Mouse (Mus musculus): Measurements from ENCODE around the gene Ablim2.

The Ablim2 gene

DNA sequence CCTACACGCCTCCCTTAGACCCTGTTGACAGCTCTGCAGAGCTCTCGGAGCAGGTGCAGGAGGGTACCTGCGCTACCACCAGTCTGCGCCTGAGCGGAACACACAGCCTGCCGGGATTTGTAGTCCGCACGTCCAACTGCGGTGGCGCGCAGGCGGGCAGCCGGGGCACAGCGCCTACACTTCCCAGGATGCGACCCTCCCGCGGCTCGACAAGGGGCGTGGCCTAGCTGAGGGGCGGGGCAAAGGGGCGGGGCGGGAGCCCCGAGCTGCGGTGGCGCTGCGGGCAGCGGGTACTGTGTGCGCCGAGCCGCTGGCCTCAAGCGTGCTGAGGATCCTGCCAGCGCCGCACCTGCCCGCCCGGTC, at the start of gene Ablim2:
Gene Ablim2 (plus strand): TSS at position 242 of the 363 bp plus-strand sequence.
- DNase-seq (ENCODE audit: low read depth), result peak; percentile 77

DNA sequence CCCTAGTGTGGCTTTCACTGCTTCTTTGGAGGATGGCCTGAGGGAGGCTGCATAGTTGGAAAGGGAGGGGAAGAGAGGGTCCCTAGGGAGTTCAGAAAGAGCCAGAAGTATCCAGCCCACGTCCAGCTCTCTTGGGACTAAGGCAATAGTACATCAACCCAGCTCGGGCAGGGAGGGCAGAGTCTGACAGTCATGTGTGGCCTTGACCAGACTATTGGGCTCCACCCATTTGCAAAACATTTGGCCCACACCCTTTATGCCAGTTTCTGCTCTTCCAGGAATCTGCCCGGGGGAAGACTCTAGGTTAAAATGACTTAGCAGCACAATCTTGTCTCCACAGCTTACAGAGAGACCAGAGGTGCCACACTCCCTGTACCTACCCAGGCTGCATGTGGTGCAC, 47.2 kb upstream of the Ablim2 start:
- no peak for DNase-seq (ENCODE audit: low read depth)

DNA sequence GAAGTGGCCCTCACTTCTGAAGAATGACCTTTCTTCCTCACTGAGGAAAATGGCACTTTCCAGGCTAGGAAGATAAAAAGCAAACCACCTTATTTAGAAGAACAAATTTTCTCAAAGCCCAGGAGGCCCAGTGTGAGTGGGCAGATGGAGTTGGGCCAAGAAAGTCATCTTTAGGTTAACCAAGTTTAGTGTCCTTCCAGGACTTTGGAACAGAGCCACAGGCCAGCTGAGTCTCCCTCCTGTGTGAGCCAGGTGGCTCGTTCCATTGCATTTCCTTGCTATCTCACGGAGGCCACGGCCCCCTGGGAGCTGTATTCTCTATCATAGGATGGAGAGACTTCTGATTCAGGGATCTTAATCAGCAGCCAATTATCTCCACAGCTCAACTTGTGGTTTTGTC, 46.7 kb upstream of the Ablim2 start:
- no peak for DNase-seq (ENCODE audit: low read depth)

- no peak for DNase-seq (ENCODE audit: low read depth)
Observed at GRCm38 (mm10) chr5:35712517-35712916, 45.2 kb upstream of the Ablim2 start.

- DNase-seq (ENCODE audit: low read depth), result peak; percentile 62
Observed at GRCm38 (mm10) chr5:35713649-35714354, 43.9 kb upstream of the Ablim2 start.

DNA sequence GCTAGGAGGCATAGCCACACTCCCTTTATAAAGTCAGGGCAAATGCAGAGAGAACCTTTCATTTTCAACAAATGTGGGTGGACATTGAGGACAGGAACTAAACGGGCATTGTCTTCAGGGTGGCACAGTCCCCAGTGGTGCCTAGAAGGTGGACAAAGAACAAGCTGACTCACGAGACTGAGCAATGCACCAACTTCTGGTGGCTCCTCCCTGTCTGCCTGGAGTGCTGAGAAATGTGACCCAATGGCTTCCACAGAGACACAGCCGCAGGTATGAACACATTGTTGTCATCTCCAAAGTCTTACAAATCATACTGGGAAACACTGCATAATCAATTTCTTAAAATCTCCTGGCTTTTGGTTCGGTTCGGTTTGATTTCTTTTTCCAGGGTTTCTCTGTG, 40.2 kb upstream of the Ablim2 start:
- no peak for DNase-seq (ENCODE audit: low read depth)

DNA sequence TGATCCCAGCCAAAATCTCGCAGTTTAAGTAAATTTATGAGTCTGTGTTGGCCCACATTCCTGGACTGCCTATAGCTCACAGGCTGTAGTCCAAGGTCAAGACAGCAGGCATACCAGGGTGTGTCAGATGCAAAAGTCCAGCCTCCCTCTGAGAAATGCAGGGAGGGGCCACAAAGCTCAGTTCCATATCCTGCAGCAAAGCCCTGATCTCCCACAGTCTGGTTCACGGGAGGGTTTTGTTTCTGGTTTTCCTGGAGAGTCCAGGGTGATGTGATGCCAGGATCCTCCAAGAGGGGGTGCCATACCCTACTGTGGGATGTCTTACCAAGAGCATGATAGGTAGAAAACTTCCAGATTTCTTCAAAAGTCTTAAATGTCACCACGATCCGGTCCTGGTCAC, 39.7 kb upstream of the Ablim2 start:
- DNase-seq (ENCODE audit: low read depth), result no peak

GRCm38 (mm10) chr5:35718817-35719216, 38.9 kb upstream of the Ablim2 start:
- DNase-seq (ENCODE audit: low read depth), result no peak

DNA sequence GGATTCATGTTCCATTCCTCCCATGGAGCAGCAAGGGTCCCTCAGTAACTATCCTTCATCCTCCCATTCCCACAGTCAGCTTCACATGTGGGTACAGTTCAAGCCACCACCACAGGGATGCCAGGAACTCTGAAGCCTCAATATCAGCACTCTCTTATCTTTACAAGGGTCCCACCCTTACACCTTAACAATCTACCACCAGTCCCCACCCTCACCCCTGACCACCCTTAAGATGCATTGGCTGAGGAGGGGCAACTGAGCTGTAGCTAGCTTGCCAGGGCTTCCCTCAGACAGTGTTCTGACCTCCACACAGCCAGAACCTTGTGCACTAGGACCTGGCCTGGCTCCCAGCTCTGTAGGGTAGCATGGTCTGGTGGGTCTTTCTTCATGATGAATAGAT, 38.3 kb upstream of the Ablim2 start:
- DNase-seq (ENCODE audit: low read depth), result no peak

DNA sequence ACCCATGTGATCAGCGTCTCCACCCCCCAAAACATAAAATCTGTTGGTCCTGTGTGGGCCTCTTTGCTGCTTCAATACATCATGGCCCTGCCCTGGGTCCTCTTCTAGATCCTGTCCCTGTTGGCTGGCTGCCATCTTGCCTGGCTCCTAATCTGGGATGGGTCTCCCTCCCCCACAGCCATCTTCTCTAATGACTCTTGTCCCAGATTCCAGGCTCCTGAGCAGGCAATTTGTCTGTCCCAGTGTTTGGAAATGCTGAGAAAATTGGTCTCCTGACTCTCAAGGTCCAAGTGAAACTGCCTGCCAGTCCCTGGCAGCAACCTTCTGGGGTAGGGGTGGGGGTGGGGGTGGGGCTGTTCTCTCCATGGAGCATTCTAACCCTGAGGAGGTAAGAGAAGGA, 37.8 kb upstream of the Ablim2 start:
- DNase-seq (ENCODE audit: low read depth), result no peak

GRCm38 (mm10) chr5:35721933-35722332, 35.7 kb upstream of the Ablim2 start:
- no peak for DNase-seq (ENCODE audit: low read depth)

DNA sequence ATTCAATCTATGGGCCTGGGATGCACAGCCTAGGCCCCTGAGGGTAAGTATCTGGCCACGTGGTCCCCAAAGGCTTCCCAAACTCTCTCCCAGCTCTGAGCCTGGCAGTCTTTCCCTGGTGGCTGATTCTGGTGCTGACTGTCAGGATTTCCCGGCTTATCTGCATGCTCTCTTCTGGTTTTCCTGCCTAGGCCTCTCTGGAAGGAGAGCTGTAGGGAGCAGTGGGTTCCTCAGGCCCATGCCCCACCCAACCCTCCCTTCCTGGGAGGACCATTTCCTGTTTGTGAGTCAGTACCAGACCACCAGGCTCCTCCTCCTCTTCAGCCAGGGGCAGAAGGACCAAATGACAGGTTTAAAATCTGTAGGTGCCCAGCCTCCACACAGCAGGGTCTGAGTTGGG, 35.0 kb upstream of the Ablim2 start:
- no peak for DNase-seq (ENCODE audit: low read depth)

- DNase-seq (ENCODE audit: low read depth), result no peak
Observed at GRCm38 (mm10) chr5:35723900-35724299, 33.8 kb upstream of the Ablim2 start.

- no peak for DNase-seq (ENCODE audit: low read depth)
Observed at GRCm38 (mm10) chr5:35725840-35726239, 31.8 kb upstream of the Ablim2 start.

DNA sequence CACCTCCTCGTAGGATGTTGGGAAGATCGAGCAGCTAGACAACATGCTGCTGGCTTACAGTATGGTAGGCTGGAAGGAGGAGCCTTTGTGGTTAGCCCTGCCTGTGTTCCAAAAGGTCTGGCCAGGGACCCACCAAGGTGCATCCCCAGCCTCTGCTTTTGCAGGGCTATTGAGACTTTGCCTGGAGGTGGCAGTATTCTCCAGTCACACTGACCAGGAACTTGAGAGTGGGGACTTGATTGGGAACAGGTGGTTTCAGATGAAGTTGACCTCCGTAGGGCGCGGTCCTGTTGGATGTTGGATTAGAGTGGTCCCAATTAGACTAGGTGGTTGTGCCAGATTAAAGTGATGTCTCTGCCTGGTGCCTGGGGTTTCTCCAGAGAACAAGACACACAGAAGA, 30.2 kb upstream of the Ablim2 start:
- no peak for DNase-seq (ENCODE audit: low read depth)

GRCm38 (mm10) chr5:35728344-35728956, 29.2 kb upstream of the Ablim2 start:
- DNase-seq (ENCODE audit: low read depth), result no peak

DNA sequence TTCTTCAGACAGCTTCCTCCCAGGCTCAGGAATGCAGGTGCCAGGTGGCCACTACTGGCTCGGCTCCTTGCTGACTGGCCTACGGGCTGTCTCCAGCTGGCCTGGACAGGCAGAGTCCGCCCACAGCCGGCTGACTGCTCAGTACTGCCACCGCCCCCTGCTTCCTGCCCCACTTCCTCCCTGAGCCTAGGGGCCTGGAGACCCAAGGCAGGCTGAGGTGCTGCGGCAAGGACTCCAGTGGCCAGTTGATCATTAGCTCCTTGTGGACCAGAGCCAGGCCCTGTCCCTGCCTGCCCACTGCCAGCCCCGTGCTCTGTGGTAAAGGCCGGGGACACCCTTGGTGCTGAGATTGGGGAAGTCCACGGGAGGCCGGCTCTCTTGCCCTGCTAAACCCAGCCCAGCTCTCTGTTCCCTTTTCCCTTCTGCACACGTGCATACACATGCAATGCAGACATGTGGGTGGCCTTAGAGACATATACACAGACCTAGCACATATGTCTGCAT, 28.7 kb upstream of the Ablim2 start:
- peak; percentile 48 for DNase-seq (ENCODE audit: low read depth)

- DNase-seq (ENCODE audit: low read depth), result no peak
Observed at GRCm38 (mm10) chr5:35729844-35730243, 27.8 kb upstream of the Ablim2 start.

- no peak for DNase-seq (ENCODE audit: low read depth)
Observed at GRCm38 (mm10) chr5:35730552-35730951, 27.1 kb upstream of the Ablim2 start.

DNA sequence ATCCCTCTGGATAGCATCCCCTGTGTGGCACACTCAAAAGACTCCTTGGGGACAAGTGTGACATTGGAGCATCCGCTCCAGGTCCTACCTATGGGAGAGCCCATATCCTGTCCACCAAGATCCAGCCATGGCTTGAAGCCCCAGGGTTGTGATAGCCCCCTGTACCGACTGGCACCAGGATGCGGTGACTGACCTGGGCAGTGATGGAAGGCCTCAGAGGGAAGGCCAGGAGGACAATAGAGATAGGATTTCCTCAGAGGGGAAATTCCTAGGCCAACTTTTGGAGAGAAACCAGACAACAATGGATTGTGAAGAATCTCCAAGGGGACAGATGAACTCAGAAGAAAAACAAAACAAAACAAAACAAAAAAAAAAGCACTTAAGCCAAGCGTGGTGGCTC, 26.7 kb upstream of the Ablim2 start:
- no peak for DNase-seq (ENCODE audit: low read depth)

DNA sequence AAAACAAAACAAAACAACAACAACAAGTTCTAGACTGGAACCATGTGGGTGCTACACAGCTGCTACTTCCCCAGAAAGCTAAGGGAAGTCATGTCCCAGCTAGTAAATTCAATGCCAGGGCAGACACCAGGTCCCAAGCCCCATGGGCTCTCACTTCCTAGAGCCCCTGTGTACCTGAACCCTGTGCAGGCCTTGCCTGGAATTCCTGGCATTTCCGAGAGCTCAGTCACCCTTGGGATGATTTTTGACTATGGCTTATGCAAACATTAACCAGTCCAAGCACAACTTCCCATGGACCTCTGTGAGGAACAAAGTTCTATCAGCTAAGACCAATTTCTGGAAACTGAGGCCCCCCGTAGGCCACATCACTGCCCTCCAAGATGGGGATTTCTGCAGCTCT, 24.2 kb upstream of the Ablim2 start:
- DNase-seq (ENCODE audit: low read depth), result no peak

DNA sequence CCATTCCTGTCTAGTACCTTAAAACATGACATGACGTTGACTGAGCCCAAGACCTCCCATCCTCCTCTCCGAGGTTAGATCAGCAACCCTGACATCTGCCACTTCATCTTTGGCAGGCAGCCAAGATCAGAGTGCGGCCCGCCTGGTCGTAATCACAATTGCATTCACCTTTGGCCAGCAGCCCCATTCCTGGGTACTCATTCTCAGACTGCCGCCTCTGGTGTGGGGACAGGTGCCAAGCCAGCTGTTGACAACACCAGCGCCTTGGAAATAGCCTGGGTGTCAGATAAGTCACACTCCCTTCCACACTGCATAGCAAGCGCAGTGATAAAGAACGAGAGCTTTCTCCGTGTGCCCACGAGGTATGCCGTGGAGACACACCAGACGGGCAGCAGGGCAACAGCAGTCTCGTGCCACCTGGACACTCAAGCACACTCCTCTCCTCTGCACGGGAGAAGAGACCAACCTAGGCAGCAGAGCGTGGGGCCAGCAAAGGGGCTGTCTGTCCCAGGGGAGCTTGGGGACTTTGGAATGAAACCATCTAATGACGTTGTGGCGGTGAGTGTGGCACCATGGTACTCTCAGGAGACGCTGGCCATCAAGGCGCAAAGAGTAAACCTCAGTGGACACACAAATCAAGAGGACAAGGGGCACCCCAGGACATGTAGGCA, 20.3 kb upstream of the Ablim2 start:
- DNase-seq (ENCODE audit: low read depth), result no peak

GRCm38 (mm10) chr5:35739005-35739404, 18.7 kb upstream of the Ablim2 start:
- no peak for DNase-seq (ENCODE audit: low read depth)

All from c-Kit-positive CD71-negative TER-119-negative erythroid progenitor cells, embryonic 14.5 days (primary cell).